Mouse (Mus musculus) C2C12 (cell line): Measurements from ENCODE around the gene Phb. TPM values are rescaled to one million over a fixed set of nuclear protein-coding genes. Genes with fewer than 3 reads are reported as not detected.

Experiments
- H3K27me3 ChIP-seq: one replicate; pipeline ENCODE4 v1.6.1; 2011; ENCODE audit not compliant: control insufficient read depth, insufficient read depth, insufficient read length
- H3K36me3 ChIP-seq: one replicate; pipeline ENCODE4 v1.6.1; 2011; ENCODE audit not compliant: control insufficient read depth, insufficient read depth
- H3K4me3 ChIP-seq: one replicate; pipeline ENCODE4 v1.5.1; 2011; ENCODE audit warnings: mild to moderate bottlenecking, control low read depth; ENCODE audit not compliant: poor library complexity, insufficient read depth, severe bottlenecking
- H3K79me2 ChIP-seq: one replicate; pipeline ENCODE4 v1.6.1; 2011; ENCODE audit not compliant: control insufficient read depth, insufficient read depth
- H3K79me3 ChIP-seq: one replicate; pipeline ENCODE4 v1.6.1; 2011; ENCODE audit warnings: low read depth, control low read depth
- H3ac ChIP-seq: one replicate; pipeline ENCODE3; 2011; ENCODE audit warnings: low read depth; ENCODE audit not compliant: control insufficient read depth, insufficient read length
- CEBPB ChIP-seq: IDR thresholded peaks from one replicate; pipeline ENCODE4 v1.6.1; 2011; ENCODE audit warnings: low read depth, mild to moderate bottlenecking, control low read depth, moderate library complexity
- CTCF ChIP-seq: IDR thresholded peaks from one replicate; pipeline ENCODE4 v1.5.1; 2011; ENCODE audit not compliant: control insufficient read depth, insufficient read depth, insufficient read length
- FOSL1 ChIP-seq: IDR thresholded peaks from one replicate; pipeline ENCODE4 v1.8.0; 2011; ENCODE audit warnings: mild to moderate bottlenecking, low read length; ENCODE audit not compliant: poor library complexity, insufficient read depth, severe bottlenecking
- MAX ChIP-seq: IDR thresholded peaks from one replicate; pipeline ENCODE4 v1.6.1; 2011; ENCODE audit warnings: mild to moderate bottlenecking, control low read depth
- MYOD1 ChIP-seq: IDR thresholded peaks from one replicate; pipeline ENCODE4 v1.6.1; 2011; ENCODE audit warnings: low read depth; ENCODE audit not compliant: control insufficient read depth, insufficient read length
- MYOG ChIP-seq: IDR thresholded peaks from one replicate; pipeline ENCODE4 v1.6.1; 2011; ENCODE audit not compliant: control insufficient read depth, insufficient read length; ENCODE audit errors: extremely low read depth
- USF1 ChIP-seq: IDR thresholded peaks from one replicate; pipeline ENCODE4 v1.6.1; 2011; ENCODE audit warnings: low read depth, mild to moderate bottlenecking, control low read depth, moderate library complexity
- polyA plus RNA-seq: library from polyadenylated mRNA; unstranded; fragments of >200 nt; fragmentation: generic; extraction: Trizol; gene quantifications from one replicate; pipeline ENCODE4 v1.2.1, GENCODE M21; 2012; ENCODE audit warnings: missing spikeins

Phb gene
- polyA plus RNA-seq, 1 experiment: 396 TPM

GRCm38 (mm10) chr11:95712563-95713224 is 45.9 kb downstream of the Phb start, which contains the start of gene Zfp652:
TSS of gene Zfp652 (plus strand) at chr11:95712673.
- Histone ChIP-seq H3K79me3 (peaks cover 11% of the 10 kb centered on the region), H3K36me3 (no peaks in the 10 kb centered on the region), H3K4me3 (peak within 1 kb of the TSS; percentile 72), H3K79me2 (peaks cover 36% of the 10 kb centered on the region), H3K27me3 (peaks cover 4% of the 10 kb centered on the region), H3ac (peak within 1 kb of the TSS; percentile 54)
- TF ChIP-seq MYOG (no peak), USF1 (no peak), MYOD1 (no peak), MAX (no peak), FOSL1 (no peak), CTCF (no peak), CEBPB (no peak)

DNA sequence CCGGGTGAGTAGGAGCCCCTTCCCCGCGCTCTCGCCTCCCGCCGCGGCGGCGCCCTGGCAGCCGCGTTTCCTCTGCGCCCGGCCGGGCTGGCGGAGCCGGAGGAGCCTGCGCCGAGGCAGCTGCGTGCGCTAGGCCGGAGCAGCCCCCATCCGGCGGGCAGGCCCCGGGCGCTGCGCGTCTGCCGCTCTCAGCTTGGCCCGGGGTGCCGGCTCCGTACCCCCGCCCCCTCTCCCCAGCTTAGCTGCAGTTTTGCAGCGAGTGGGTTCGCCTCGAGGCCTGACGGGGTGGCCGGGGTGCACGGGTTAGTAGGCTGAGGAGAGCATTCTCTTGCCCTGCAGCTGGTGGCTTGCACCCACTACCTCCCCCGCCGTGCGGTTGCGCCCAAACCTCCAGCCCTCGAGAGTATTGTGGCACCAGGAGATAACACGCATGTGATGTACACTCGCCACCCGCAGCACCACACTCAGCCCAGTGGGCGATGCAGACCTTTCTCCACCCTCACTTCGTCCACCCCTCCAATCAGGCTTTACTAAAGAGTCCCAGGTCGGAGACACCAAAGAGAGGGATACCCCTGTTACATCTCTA is 46.6 kb downstream of the Phb start:
- Histone ChIP-seq H3K27me3 (peaks cover 4% of the 10 kb centered on the region), H3ac (peak overlapping the region; percentile 54), H3K4me3 (peak overlapping the region; percentile 72), H3K79me3 (peaks cover 11% of the 10 kb centered on the region), H3K36me3 (no peaks in the 10 kb centered on the region), H3K79me2 (peaks cover 36% of the 10 kb centered on the region)
- TF ChIP-seq FOSL1: no peak
- no peak for TF ChIP-seq MYOG
- no peak for TF ChIP-seq USF1
- no peak for TF ChIP-seq MYOD1
- no peak for TF ChIP-seq CEBPB
- no peak for TF ChIP-seq MAX
- TF ChIP-seq CTCF: no peak

DNA sequence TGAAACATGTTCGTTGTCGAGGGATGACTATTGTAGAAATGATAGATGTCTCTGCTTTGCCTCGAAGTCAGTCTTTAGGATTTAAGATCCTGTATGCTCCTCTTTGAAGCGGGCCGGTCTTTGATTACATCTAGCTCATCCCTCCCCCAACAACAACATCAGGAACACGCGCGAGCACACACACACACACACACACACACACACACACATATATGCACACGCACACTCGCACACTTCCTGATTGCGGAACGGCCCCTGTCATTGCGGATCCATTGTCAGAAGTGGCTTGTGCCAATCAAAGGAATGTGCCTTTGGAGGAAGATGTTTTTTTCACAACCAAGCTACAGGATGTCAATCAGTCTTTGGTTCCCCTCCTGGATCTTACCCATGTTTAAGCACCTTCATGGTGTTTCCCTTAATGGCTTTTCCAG is 47.1 kb downstream of the Phb start:
- Histone ChIP-seq H3K27me3 (peaks cover 4% of the 10 kb centered on the region), H3K79me3 (peaks cover 11% of the 10 kb centered on the region), H3K36me3 (no peaks in the 10 kb centered on the region), H3K79me2 (peaks cover 36% of the 10 kb centered on the region), H3ac (no peak overlapping the region), H3K4me3 (peak overlapping the region; percentile 72)
- TF ChIP-seq MYOD1 (no peak), MYOG (no peak), CEBPB (no peak), FOSL1 (no peak), USF1 (no peak), MAX (no peak), CTCF (no peak)

DNA sequence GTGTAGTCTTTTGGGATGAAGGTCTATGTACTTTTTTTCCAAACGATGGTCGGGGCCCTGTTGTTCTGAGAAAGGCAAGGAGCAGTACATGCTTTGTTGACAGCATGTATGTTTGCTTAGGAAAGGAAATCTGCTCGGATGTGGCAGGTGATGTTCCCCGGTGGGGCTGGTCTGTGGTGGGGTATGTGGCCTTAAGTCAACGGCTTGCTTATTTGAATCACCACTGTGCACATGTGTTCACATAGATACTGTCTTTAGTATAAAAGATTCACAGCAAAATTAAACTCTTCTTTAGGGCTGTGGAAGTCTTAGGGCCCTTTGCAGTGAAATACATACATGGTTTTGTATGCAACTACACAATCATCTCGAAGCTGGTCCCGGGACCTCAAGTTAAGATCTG is 47.7 kb downstream of the Phb start:
- no peak for TF ChIP-seq MYOG
- no peak for TF ChIP-seq MYOD1
- no peak for TF ChIP-seq CTCF
- TF ChIP-seq MAX: no peak
- TF ChIP-seq USF1: no peak
- TF ChIP-seq CEBPB: no peak
- TF ChIP-seq FOSL1: no peak

GRCm38 (mm10) chr11:95716136-95716535 is 49.4 kb downstream of the Phb start:
- peaks cover 36% of the 10 kb centered on the region for H3K79me2 ChIP-seq
- no peak overlapping the region for H3ac ChIP-seq
- no peaks in the 10 kb centered on the region for H3K36me3 ChIP-seq
- no peak overlapping the region for H3K4me3 ChIP-seq
- no peak for TF ChIP-seq MYOD1
- H3K79me3 ChIP-seq: peaks cover 17% of the 10 kb centered on the region
- no peaks in the 10 kb centered on the region for H3K27me3 ChIP-seq

More for the DNA sequence above, 47.7 kb downstream of the Phb start:
- no peaks in the 10 kb centered on the region for H3K36me3 ChIP-seq
- H3K4me3 ChIP-seq: no peak overlapping the region
- H3K79me2 ChIP-seq: peaks cover 36% of the 10 kb centered on the region
- H3K27me3 ChIP-seq: peaks cover 4% of the 10 kb centered on the region
- peaks cover 11% of the 10 kb centered on the region for H3K79me3 ChIP-seq
- H3ac ChIP-seq: no peak overlapping the region
